Mouse (Mus musculus): ENCODE measurements around the gene Scly. TPM values are rescaled to one million over a fixed set of nuclear protein-coding genes. Genes with fewer than 3 reads are reported as not detected.

Gene Scly
- polyA plus RNA-seq, 1 experiment from 2014 or later = 18.3 TPM

DNA sequence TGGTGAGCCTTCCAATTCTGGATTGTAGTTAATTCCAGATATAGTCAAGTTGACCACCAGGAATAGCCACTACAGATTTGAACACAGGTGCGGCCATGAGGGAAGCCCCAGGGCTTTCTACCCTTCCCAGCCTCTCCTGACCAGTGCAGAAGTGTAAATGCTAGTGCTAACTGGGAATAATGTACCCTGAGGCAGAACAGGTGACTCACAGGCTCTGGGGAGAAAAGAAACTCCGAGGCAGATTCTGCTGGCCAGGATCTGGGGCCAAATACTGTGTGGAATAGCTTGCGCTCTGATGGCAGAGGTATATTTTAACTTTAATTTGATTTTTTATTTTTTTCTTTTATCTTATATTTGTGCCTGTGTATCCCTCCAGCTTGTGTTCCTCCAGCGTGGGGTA, 6.5 kb downstream of the Scly start:
- Histone ChIP-seq H3K4me3 (replicated peaks) (no peak overlapping the region), H3K36me3 (peaks cover 21% of the 10 kb centered on the region; the same call in 1 of the 2 replicates), H3K27ac (no peak overlapping the region), H3K4me2 (no peak overlapping the region), H3K4me1 (0 out of 2 replicates have a peak, but pooled peaks cover 3% of the 10 kb centered on the region), H3K9me3 (no peaks in the 10 kb centered on the region), H3K9ac (no peak overlapping the region), H3K27me3 (replicated peaks) (no peaks in the 10 kb centered on the region)
- no peak for ATAC-seq (ENCODE audit: insufficient read depth, low FRiP score, low read depth)
- 86% methylated on average over 4 of the region's 4 CpGs for WGBS

- H3K4me1 ChIP-seq = no peaks in the 10 kb centered on the region
- no peak overlapping the region for H3K9ac ChIP-seq
- peaks cover 26% of the 10 kb centered on the region for H3K36me3 ChIP-seq
- no peak for ATAC-seq (ENCODE audit: insufficient read depth, low FRiP score, low read depth)
- H3K27me3 ChIP-seq (replicated peaks) = no peaks in the 10 kb centered on the region
- WGBS = 89% methylated on average over 13 of the region's 13 CpGs
- H3K9me3 ChIP-seq = no peaks in the 10 kb centered on the region
- H3K4me2 ChIP-seq = no peak overlapping the region
- no peak overlapping the region for H3K27ac ChIP-seq
- H3K4me3 ChIP-seq (replicated peaks) = no peak overlapping the region
Measured at GRCm38 (mm10) chr1:91309366-91310085, 11.4 kb downstream of the Scly start.

GRCm38 (mm10) chr1:91312273-91312672, 14.1 kb downstream of the Scly start:
- no peaks in the 10 kb centered on the region for H3K9me3 ChIP-seq
- H3K4me2 ChIP-seq = no peak overlapping the region
- no peaks in the 10 kb centered on the region for H3K27me3 ChIP-seq (replicated peaks)
- no peak overlapping the region for H3K9ac ChIP-seq
- ATAC-seq (ENCODE audit: insufficient read depth, low FRiP score, low read depth) = no peak
- no peak overlapping the region for H3K4me3 ChIP-seq (replicated peaks)
- H3K36me3 ChIP-seq = peaks cover 16% of the 10 kb centered on the region
- 72% methylated on average over 4 of the region's 4 CpGs for WGBS
- no peaks in the 10 kb centered on the region for H3K4me1 ChIP-seq
- no peak overlapping the region for H3K27ac ChIP-seq

GRCm38 (mm10) chr1:91313251-91313650, 15.1 kb downstream of the Scly start:
- Histone ChIP-seq H3K9ac (no peak overlapping the region), H3K27me3 (replicated peaks) (no peaks in the 10 kb centered on the region), H3K4me3 (replicated peaks) (no peak overlapping the region), H3K27ac (peak overlapping the region; percentile 45), H3K36me3 (peaks cover 16% of the 10 kb centered on the region), H3K4me1 (no peaks in the 10 kb centered on the region), H3K4me2 (no peak overlapping the region), H3K9me3 (no peaks in the 10 kb centered on the region)
- 29% methylated on average over 5 of the region's 5 CpGs for WGBS
- no peak for ATAC-seq (ENCODE audit: insufficient read depth, low FRiP score, low read depth)

- H3K4me3 ChIP-seq (replicated peaks) = no peak overlapping the region
- H3K9me3 ChIP-seq = no peaks in the 10 kb centered on the region
- H3K36me3 ChIP-seq = no peaks in the 10 kb centered on the region
- no peak overlapping the region for H3K27ac ChIP-seq
- no peak for ATAC-seq (ENCODE audit: insufficient read depth, low FRiP score, low read depth)
- 72% methylated on average over 6 of the region's 6 CpGs for WGBS
- H3K27me3 ChIP-seq (replicated peaks) = no peaks in the 10 kb centered on the region
- no peaks in the 10 kb centered on the region for H3K4me1 ChIP-seq
- H3K4me2 ChIP-seq = no peak overlapping the region
- no peak overlapping the region for H3K9ac ChIP-seq
Measured at GRCm38 (mm10) chr1:91317656-91318055, 19.5 kb downstream of the Scly start.

- peak; percentile 33; the same call in 1 of the 2 replicates for ATAC-seq (ENCODE audit: insufficient read depth, low FRiP score, low read depth)
Measured at GRCm38 (mm10) chr1:91321760-91322438, 23.8 kb downstream of the Scly start, which contains the start of gene Espnl. Espnl (plus strand) TSS chr1:91322075.

DNA sequence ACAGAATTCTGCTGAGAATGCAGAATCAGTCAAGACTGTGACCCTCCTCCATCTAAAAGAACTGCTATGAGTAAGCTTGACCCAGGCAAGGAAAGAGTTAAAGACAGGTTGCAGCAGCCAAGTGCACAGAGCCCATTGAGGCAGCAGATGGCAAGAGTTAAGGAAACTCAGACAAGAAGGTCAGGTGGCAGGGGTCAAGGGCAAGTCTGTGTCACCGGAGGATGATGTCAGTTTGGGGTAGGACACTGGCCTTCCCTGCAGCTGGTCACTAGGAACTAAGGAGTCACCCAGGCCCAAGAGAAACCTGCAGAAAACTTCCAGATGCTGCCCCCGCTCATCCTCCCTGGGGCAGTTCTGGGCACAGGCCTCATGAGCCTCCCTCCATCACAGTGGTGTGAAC, 26.5 kb downstream of the Scly start:
- no peaks in the 10 kb centered on the region for H3K4me1 ChIP-seq
- ATAC-seq (ENCODE audit: insufficient read depth, low FRiP score, low read depth) = no peak
- H3K9ac ChIP-seq = no peak overlapping the region
- no peak overlapping the region for H3K27ac ChIP-seq
- WGBS = 70% methylated on average over 2 of the region's 2 CpGs
- no peaks in the 10 kb centered on the region for H3K27me3 ChIP-seq (replicated peaks)
- H3K9me3 ChIP-seq = no peaks in the 10 kb centered on the region
- H3K4me2 ChIP-seq = no peak overlapping the region
- no peaks in the 10 kb centered on the region for H3K36me3 ChIP-seq
- H3K4me3 ChIP-seq (replicated peaks) = no peak overlapping the region

More at GRCm38 (mm10) chr1:91321760-91322438, 23.8 kb downstream of the Scly start, which contains the start of gene Espnl:
- Histone ChIP-seq H3K27me3 (replicated peaks) (no peaks in the 10 kb centered on the region), H3K36me3 (no peaks in the 10 kb centered on the region), H3K4me1 (no peaks in the 10 kb centered on the region), H3K9me3 (no peaks in the 10 kb centered on the region), H3K4me2 (no peak within 1 kb of the TSS), H3K27ac (no peak within 1 kb of the TSS), H3K9ac (no peak within 1 kb of the TSS), H3K4me3 (replicated peaks) (no peak within 1 kb of the TSS)
- WGBS = 55% methylated on average over 19 of the region's 19 CpGs

DNA sequence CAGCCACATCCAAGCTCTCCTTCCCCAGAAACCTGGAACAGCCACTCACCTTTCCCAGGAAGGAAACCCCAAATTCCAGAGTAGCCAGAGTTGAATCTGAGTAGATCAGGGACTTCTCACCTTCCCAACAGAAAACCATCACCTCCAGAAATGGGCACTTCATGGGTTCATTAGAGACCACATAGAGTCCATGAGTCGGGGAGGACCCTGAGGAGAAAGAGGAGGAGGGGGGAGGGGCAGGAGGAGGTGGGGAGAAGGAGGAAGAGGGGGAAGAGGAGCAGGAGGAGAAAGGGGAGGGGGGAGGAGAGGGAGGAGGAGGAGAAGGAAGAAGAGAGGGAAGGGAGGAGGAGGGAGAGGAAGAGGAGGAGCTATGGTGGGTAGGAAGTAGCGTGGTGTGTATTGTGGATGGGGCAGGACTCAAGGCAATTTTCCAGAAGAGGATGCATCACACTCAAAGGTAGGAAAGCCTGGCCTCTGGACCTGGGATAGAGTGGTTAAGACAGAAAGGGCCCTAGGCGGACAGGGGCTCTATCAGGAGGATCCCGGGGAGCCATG, 27.4 kb downstream of the Scly start:
- no peak for ATAC-seq (ENCODE audit: insufficient read depth, low FRiP score, low read depth)
- Histone ChIP-seq H3K9ac (no peak overlapping the region), H3K4me3 (replicated peaks) (no peak overlapping the region), H3K36me3 (no peaks in the 10 kb centered on the region), H3K9me3 (no peaks in the 10 kb centered on the region), H3K27ac (no peak overlapping the region), H3K4me1 (no peaks in the 10 kb centered on the region), H3K27me3 (replicated peaks) (no peaks in the 10 kb centered on the region), H3K4me2 (no peak overlapping the region)
- WGBS = 72% methylated on average over 4 of the region's 4 CpGs

DNA sequence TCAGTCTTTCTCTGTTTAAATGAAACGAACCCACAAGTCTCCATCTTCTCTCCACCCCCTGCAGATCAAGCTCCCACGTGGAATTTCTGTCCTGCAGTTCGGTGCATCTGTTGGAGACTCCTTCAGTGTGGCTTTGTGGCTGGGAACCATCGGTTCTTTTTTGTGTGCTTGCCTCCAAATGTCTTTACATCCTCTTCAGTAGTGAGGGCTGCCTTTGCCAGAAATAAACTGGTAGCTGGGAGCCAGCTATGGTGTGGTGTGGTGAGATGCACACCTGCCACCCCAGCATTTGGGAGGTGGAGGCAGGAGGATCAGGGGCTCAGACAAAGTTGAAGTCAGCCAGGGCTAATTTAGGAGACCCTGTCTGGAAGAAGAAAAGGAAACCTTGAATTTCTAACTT, 34.0 kb downstream of the Scly start:
- no peak overlapping the region for H3K9ac ChIP-seq
- no peak overlapping the region for H3K4me2 ChIP-seq
- no peak overlapping the region for H3K27ac ChIP-seq
- H3K4me3 ChIP-seq (replicated peaks) = no peak overlapping the region
- H3K36me3 ChIP-seq = no peaks in the 10 kb centered on the region
- WGBS = 45% methylated on average over 4 of the region's 4 CpGs
- no peaks in the 10 kb centered on the region for H3K27me3 ChIP-seq (replicated peaks)
- ATAC-seq (ENCODE audit: insufficient read depth, low FRiP score, low read depth) = no peak
- H3K4me1 ChIP-seq = no peaks in the 10 kb centered on the region
- no peaks in the 10 kb centered on the region for H3K9me3 ChIP-seq

- no peaks in the 10 kb centered on the region for H3K9me3 ChIP-seq
- H3K4me1 ChIP-seq = no peaks in the 10 kb centered on the region
- no peak overlapping the region for H3K4me2 ChIP-seq
- ATAC-seq (ENCODE audit: insufficient read depth, low FRiP score, low read depth) = no peak
- H3K27ac ChIP-seq = no peak overlapping the region
- no peaks in the 10 kb centered on the region for H3K36me3 ChIP-seq
- H3K4me3 ChIP-seq (replicated peaks) = no peak overlapping the region
- 0 out of 2 replicates have a peak, but pooled peaks cover 4% of the 10 kb centered on the region for H3K27me3 ChIP-seq (replicated peaks)
- H3K9ac ChIP-seq = no peak overlapping the region
Measured at GRCm38 (mm10) chr1:91333582-91333981, 35.4 kb downstream of the Scly start.

- WGBS = 84% methylated on average over 7 of the region's 7 CpGs
- H3K4me1 ChIP-seq = no peaks in the 10 kb centered on the region
- H3K9me3 ChIP-seq = no peaks in the 10 kb centered on the region
- 0 out of 2 replicates have a peak, but pooled peaks cover 4% of the 10 kb centered on the region for H3K27me3 ChIP-seq (replicated peaks)
- no peak overlapping the region for H3K27ac ChIP-seq
- H3K36me3 ChIP-seq = no peaks in the 10 kb centered on the region
- H3K4me3 ChIP-seq (replicated peaks) = no peak overlapping the region
- no peak overlapping the region for H3K9ac ChIP-seq
- H3K4me2 ChIP-seq = no peak overlapping the region
- no peak for ATAC-seq (ENCODE audit: insufficient read depth, low FRiP score, low read depth)
Measured at GRCm38 (mm10) chr1:91337355-91337754, 39.2 kb downstream of the Scly start.

DNA sequence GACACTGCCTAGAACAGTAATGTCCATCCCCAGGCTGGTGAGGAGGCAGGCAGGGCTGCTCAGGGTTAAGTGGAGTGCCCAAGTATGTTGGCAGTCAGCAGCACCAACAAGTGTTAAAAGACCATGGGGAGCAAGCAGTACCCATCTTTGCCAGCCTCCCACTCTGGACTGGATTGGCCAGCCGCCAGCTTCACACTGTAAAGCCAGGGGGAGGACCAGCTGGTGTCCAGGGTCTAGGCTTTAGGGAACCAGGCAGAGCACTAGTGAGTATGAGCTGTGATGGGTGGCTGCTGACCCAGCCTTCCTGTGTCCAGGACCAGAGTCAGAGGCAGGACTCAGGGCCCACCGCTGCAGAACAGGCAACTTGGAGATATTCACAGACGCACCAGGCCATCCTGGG, 45.9 kb downstream of the Scly start:
- Histone ChIP-seq H3K4me1 (peaks cover 11% of the 10 kb centered on the region), H3K9ac (no peak overlapping the region), H3K27ac (no peak overlapping the region), H3K4me2 (no peak overlapping the region), H3K9me3 (no peaks in the 10 kb centered on the region), H3K36me3 (no peaks in the 10 kb centered on the region), H3K4me3 (replicated peaks) (no peak overlapping the region), H3K27me3 (replicated peaks) (peaks cover 44% of the 10 kb centered on the region)
- no peak for ATAC-seq (ENCODE audit: insufficient read depth, low FRiP score, low read depth)
- whole genome bisulfite sequencing = 85% methylated on average over 3 of the region's 3 CpGs

All from stomach, embryonic 15.5 days (tissue).